Mouse (Mus musculus) ES-Bruce4 (cell line): ENCODE data around the gene Sox5. TPM values are rescaled to one million over a fixed set of nuclear protein-coding genes. Genes with fewer than 3 reads are reported as not detected.

Experiments
- H3K27ac ChIP-seq: 2 replicates; pipeline ENCODE4 v1.5.1; 2012; ENCODE audit warnings: low read length, inconsistent platforms; ENCODE audit not compliant: insufficient read depth
- H3K27me3 ChIP-seq: 2 replicates; pipeline ENCODE4 v1.6.1; 2012; ENCODE audit warnings: mild to moderate bottlenecking, low read length, inconsistent platforms; ENCODE audit not compliant: control insufficient read depth, poor library complexity, insufficient read depth, severe bottlenecking
- H3K36me3 ChIP-seq: 2 replicates; pipeline ENCODE4 v1.6.1; 2012; ENCODE audit warnings: inconsistent platforms, mild to moderate bottlenecking, low read length, moderate library complexity; ENCODE audit not compliant: control insufficient read depth, poor library complexity, insufficient read depth, severe bottlenecking
- H3K4me1 ChIP-seq: one replicate; pipeline ENCODE4 v1.8.1; 2011; ENCODE audit warnings: low read length; ENCODE audit not compliant: control insufficient read depth, insufficient read depth
- H3K4me3 ChIP-seq: 2 replicates; pipeline ENCODE4 v1.5.1; 2011; ENCODE audit warnings: low read depth, mild to moderate bottlenecking, low read length
- H3K9ac ChIP-seq: 2 replicates; pipeline ENCODE4 v1.6.1; 2012; ENCODE audit warnings: low read depth, mild to moderate bottlenecking, inconsistent platforms; ENCODE audit not compliant: poor library complexity, severe bottlenecking
- H3K9me3 ChIP-seq: replicated peaks from 2 replicates; pipeline ENCODE4 v1.6.1; 2012; ENCODE audit warnings: mild to moderate bottlenecking, low read length, inconsistent platforms; ENCODE audit not compliant: control insufficient read depth, poor library complexity, insufficient read depth, severe bottlenecking
- CTCF ChIP-seq: IDR thresholded peaks from one replicate; pipeline ENCODE4 v1.8.1; 2011; ENCODE audit warnings: low read depth, low read length
- EP300 ChIP-seq: IDR thresholded peaks from 2 replicates; pipeline ENCODE4 v1.6.1; 2011; ENCODE audit warnings: low read depth, low read length; ENCODE audit not compliant: insufficient read depth
- POLR2A ChIP-seq: IDR thresholded peaks from one replicate; pipeline ENCODE4 v1.8.1; 2011; ENCODE audit warnings: low read length; ENCODE audit not compliant: insufficient read depth
- polyA plus RNA-seq: library from polyadenylated mRNA; stranded (reverse); fragments of >200 nt; gene quantifications from 2 replicates; pipeline ENCODE4 v1.2.4, GENCODE M21; 2011; ENCODE audit warnings: low read depth; ENCODE audit not compliant: missing spikeins, insufficient read depth, insufficient read length

Gene Sox5
- polyA plus RNA-seq, 1 experiment = not detected

- TF ChIP-seq CTCF (no peak), EP300 (no peak), POLR2A (no peak)
- no peaks in the 10 kb centered on the region for H3K4me1 ChIP-seq
- H3K9ac ChIP-seq = no peak overlapping the region
- no peak overlapping the region for H3K27ac ChIP-seq
- no peaks in the 10 kb centered on the region for H3K36me3 ChIP-seq
- no peaks in the 10 kb centered on the region for H3K27me3 ChIP-seq
- H3K4me3 ChIP-seq = no peak overlapping the region
- no peaks in the 10 kb centered on the region for H3K9me3 ChIP-seq
Observed at GRCm38 (mm10) chr6:143987548-143987947, 794.2 kb downstream of the Sox5 start.

DNA sequence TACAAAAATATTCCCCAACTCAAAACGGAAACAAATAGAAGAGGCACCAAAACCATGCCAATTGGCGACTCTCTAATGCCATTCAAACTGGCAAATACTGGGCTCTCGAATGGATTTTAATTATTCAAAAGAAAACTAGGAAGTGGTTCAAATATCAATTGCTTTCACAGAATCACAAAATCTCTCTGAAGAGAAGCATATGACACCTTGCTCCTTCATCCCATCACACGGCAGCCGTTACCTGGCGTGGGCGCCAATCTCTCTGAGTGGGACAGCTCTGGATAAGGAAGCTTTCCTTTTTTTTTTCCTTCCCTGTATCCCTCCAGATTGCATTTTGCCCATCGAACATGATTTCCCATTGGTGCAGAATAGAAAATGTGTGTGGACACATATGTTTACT is 801.6 kb downstream of the Sox5 start:
- no peak for TF ChIP-seq CTCF
- no peak for TF ChIP-seq POLR2A
- TF ChIP-seq EP300 = no peak
- H3K27ac ChIP-seq = no peak overlapping the region
- no peak overlapping the region for H3K9ac ChIP-seq
- no peaks in the 10 kb centered on the region for H3K36me3 ChIP-seq
- no peak overlapping the region for H3K4me3 ChIP-seq
- H3K4me1 ChIP-seq = no peaks in the 10 kb centered on the region
- no peaks in the 10 kb centered on the region for H3K9me3 ChIP-seq
- H3K27me3 ChIP-seq = no peaks in the 10 kb centered on the region

DNA sequence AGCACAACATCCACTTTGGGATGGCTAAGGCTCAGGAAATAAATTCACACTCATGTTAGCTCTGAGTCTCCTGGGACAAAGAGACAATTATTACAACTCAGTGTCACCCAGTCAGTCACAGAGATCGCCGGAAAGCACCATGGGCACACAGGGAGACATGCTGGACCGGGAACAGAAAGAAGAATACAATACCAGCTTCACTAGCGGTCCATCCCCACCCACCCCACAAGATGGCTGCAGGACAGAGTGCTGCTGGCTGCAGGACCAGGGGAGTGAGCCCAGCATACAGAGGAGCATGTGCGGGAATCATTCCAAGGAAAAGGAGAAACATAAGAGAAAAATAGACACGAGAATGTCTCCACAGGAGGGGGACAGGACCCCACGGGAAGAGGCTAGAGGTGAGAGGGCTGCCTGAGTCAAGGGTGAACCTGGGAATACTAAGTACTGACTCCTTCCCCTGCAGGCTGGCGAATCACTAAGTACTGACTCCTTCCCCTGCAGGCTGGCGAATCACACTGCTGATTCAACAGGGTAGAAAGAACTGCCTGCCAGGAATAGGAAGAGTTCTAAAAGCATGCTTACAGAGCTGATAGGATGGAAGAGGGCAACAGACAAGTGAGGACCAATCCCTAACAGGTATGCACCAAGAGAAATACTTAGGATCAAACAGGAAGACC is 813.9 kb downstream of the Sox5 start:
- Histone ChIP-seq H3K9me3 (no peaks in the 10 kb centered on the region), H3K36me3 (no peaks in the 10 kb centered on the region), H3K4me1 (no peaks in the 10 kb centered on the region), H3K27ac (no peak overlapping the region), H3K9ac (no peak overlapping the region), H3K4me3 (no peak overlapping the region), H3K27me3 (no peaks in the 10 kb centered on the region)
- TF ChIP-seq EP300 = no peak
- TF ChIP-seq CTCF = no peak
- TF ChIP-seq POLR2A = no peak

DNA sequence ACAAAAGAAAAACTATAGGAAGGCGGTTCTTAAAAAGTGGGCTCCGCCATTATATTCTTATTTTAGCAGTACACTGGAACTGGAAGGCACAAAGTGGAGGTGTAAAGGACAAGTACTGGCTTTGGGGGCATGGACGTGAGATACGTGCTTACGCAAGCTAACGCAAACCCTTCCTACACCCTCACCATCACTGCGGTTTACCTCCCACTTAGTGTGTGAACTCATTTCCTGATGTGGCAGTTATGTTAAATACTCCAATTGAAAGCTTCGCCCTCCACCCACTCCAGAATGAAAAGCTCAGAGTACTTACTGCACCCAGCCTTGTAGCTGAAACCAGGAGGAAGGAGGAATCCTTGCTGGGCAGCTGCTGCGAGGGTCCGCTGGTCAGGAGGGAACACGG is 821.3 kb downstream of the Sox5 start:
- TF ChIP-seq POLR2A = no peak
- no peak for TF ChIP-seq EP300
- no peak for TF ChIP-seq CTCF
- H3K27me3 ChIP-seq = no peaks in the 10 kb centered on the region
- no peaks in the 10 kb centered on the region for H3K36me3 ChIP-seq
- no peaks in the 10 kb centered on the region for H3K4me1 ChIP-seq
- H3K9me3 ChIP-seq = no peaks in the 10 kb centered on the region
- no peak overlapping the region for H3K4me3 ChIP-seq
- H3K27ac ChIP-seq = no peak overlapping the region
- no peak overlapping the region for H3K9ac ChIP-seq

DNA sequence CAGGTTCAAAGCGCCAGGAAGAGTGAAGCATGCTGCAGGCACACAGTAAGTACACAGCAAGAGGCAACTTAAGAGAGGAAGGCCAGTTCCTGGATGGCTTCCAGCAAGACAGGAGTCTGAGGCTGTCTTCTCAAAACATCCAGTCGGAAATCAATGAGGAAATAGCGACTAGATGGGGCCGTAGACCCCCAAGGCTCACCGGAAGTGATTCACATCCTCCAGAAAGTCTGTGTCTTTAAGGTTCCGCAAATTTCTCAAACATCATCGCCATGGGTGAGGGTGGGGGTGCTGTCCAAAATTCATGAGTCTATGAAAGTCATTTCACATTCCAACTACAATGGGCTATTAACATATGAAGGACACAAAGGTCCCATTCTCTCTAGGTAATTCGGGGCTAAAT is 821.7 kb downstream of the Sox5 start:
- no peaks in the 10 kb centered on the region for H3K9me3 ChIP-seq
- no peaks in the 10 kb centered on the region for H3K4me1 ChIP-seq
- no peak overlapping the region for H3K4me3 ChIP-seq
- no peaks in the 10 kb centered on the region for H3K36me3 ChIP-seq
- TF ChIP-seq EP300 (no peak), POLR2A (no peak), CTCF (no peak)
- no peak overlapping the region for H3K9ac ChIP-seq
- no peak overlapping the region for H3K27ac ChIP-seq
- no peaks in the 10 kb centered on the region for H3K27me3 ChIP-seq

DNA sequence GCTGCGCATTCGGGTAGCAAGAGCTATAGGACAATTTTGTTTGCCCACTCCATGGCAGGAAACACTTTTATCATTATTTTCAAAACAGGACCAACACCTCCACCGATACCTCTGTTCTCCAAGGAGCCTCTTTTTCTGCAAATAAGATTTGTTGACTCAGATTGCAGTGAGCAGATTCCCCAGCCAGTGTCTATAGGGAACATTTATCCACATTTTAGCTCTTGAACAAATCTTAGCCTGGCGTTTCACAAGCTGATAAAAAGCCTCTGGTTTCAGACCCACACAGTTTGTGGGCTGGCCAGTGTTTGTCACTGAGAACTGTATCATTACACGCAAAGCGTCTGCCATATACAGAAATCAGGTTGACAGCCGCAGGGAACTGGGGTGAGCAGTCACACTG is 823.4 kb downstream of the Sox5 start:
- Histone ChIP-seq H3K9me3 (no peaks in the 10 kb centered on the region), H3K36me3 (no peaks in the 10 kb centered on the region), H3K27ac (no peak overlapping the region), H3K9ac (no peak overlapping the region), H3K27me3 (no peaks in the 10 kb centered on the region), H3K4me1 (no peaks in the 10 kb centered on the region), H3K4me3 (no peak overlapping the region)
- no peak for TF ChIP-seq POLR2A
- TF ChIP-seq EP300 = no peak
- TF ChIP-seq CTCF = no peak

GRCm38 (mm10) chr6:143957063-143957462 is 824.7 kb downstream of the Sox5 start:
- no peak for TF ChIP-seq POLR2A
- TF ChIP-seq CTCF = no peak
- TF ChIP-seq EP300 = no peak
- H3K4me1 ChIP-seq = no peaks in the 10 kb centered on the region
- H3K27ac ChIP-seq = no peak overlapping the region
- no peaks in the 10 kb centered on the region for H3K9me3 ChIP-seq
- H3K9ac ChIP-seq = no peak overlapping the region
- no peak overlapping the region for H3K4me3 ChIP-seq
- no peaks in the 10 kb centered on the region for H3K36me3 ChIP-seq
- H3K27me3 ChIP-seq = no peaks in the 10 kb centered on the region
